Mouse (Mus musculus) CH12.LX (cell line): ENCODE results near the gene Emc10. TPM values are rescaled to one million over a fixed set of nuclear protein-coding genes. Genes with fewer than 3 reads are reported as not detected.

Source experiments
- DNase-seq: peaks from one replicate; pipeline ENCODE4 v3.0.0-alpha.2; 2013; ENCODE audit errors: extremely low read depth
- H3K27ac ChIP-seq: 2 replicates; pipeline ENCODE4 v1.5.1; 2012; ENCODE audit warnings: low read depth, mild to moderate bottlenecking, control low read depth, moderate library complexity; ENCODE audit not compliant: insufficient read depth
- H3K27me3 ChIP-seq: replicated peaks from 2 replicates; pipeline ENCODE3; 2012; ENCODE audit warnings: inconsistent platforms
- H3K36me3 ChIP-seq, 2 experiments: replicated peaks in 1 of 2; 2 replicates each; pipeline versions ENCODE3 to v1.6.1; 2012; ENCODE audit warnings: inconsistent platforms in 1 of 2, low read length in 1 of 2, mild to moderate bottlenecking in 1 of 2, mixed read lengths in 1 of 2, moderate library complexity in 1 of 2; ENCODE audit not compliant: control insufficient read depth in 1 of 2, insufficient read depth in 1 of 2
- H3K4me1 ChIP-seq, 2 experiments: 2 replicates each; pipeline ENCODE4 v1.6.1; 2012; ENCODE audit warnings: inconsistent platforms in 1 of 2, moderate library complexity in 1 of 2; ENCODE audit not compliant: insufficient read depth in 2 of 2, control insufficient read depth in 1 of 2
- H3K4me2 ChIP-seq: 2 replicates; pipeline ENCODE4 v1.6.1; 2012; ENCODE audit warnings: low read depth, mild to moderate bottlenecking, control low read depth; ENCODE audit not compliant: poor library complexity, insufficient read depth, severe bottlenecking
- H3K4me3 ChIP-seq, 3 experiments: fragments of 150-350 bp in 1 of 3; sonication (generic) in 1 of 3; replicated peaks in 1 of 3; 2 replicates each; pipeline versions ENCODE3 to v1.5.1; 2011 to 2012; ENCODE audit warnings: low read depth in 2 of 3, low read length in 2 of 3, mild to moderate bottlenecking in 2 of 3, moderate library complexity in 2 of 3, control low read depth in 1 of 3, improper control_type of control experiment in 1 of 3, inconsistent platforms in 1 of 3, mixed read lengths in 1 of 3; ENCODE audit not compliant: poor library complexity in 1 of 3
- H3K79me2 ChIP-seq: replicated peaks from 2 replicates; pipeline ENCODE4 v1.6.1; 2012; ENCODE audit warnings: mild to moderate bottlenecking, moderate library complexity; ENCODE audit not compliant: control insufficient read depth, poor library complexity, insufficient read depth, severe bottlenecking; ENCODE audit errors: extremely low read depth
- H3K9ac ChIP-seq: 2 replicates; pipeline ENCODE4 v1.6.1; 2012; ENCODE audit warnings: low read depth, mild to moderate bottlenecking, control low read depth, moderate library complexity; ENCODE audit not compliant: insufficient read depth
- H3K9me3 ChIP-seq: replicated peaks from 2 replicates; pipeline ENCODE3; 2012; ENCODE audit warnings: low read length, inconsistent platforms, mixed read lengths
- BHLHE40 ChIP-seq: IDR thresholded peaks from 2 replicates; pipeline ENCODE4 v1.6.1; 2011; ENCODE audit warnings: mild to moderate bottlenecking, low read depth, low read length, improper control_type of control experiment
- CHD1 ChIP-seq: IDR thresholded peaks from 2 replicates; pipeline ENCODE4 v1.6.1; 2012; ENCODE audit warnings: low read depth, low read length, improper control_type of control experiment, inconsistent platforms
- CTCF ChIP-seq, 2 experiments: IDR thresholded peaks in 1 of 2; conservative IDR thresholded peaks in 1 of 2; 2 replicates each; pipeline ENCODE4 v1.5.1; 2011 to 2012; ENCODE audit warnings: low read depth in 2 of 2, low read length in 2 of 2, improper control_type of control experiment in 1 of 2, inconsistent platforms in 1 of 2, mild to moderate bottlenecking in 1 of 2, moderate library complexity in 1 of 2
- E2F4 ChIP-seq: IDR thresholded peaks from 2 replicates; pipeline ENCODE4 v1.6.1; 2011; ENCODE audit warnings: low read depth, low read length, improper control_type of control experiment; ENCODE audit not compliant: insufficient replicate concordance
- ELF1 ChIP-seq: IDR thresholded peaks from 2 replicates; pipeline ENCODE4 v1.6.1; 2014; ENCODE audit warnings: low read depth, mild to moderate bottlenecking, inconsistent platforms, low read length, improper control_type of control experiment
- EP300 ChIP-seq: IDR thresholded peaks from 2 replicates; pipeline ENCODE4 v1.6.1; 2011; ENCODE audit warnings: low read length, improper control_type of control experiment
- GABPA ChIP-seq: IDR thresholded peaks from 2 replicates; pipeline ENCODE4 v1.6.1; 2012; ENCODE audit warnings: low read depth, low read length, improper control_type of control experiment, inconsistent platforms; ENCODE audit not compliant: insufficient replicate concordance
- HCFC1 ChIP-seq: IDR thresholded peaks from 2 replicates; pipeline ENCODE4 v1.6.1; 2012; ENCODE audit warnings: low read depth, mild to moderate bottlenecking, inconsistent platforms, low read length, improper control_type of control experiment
- JUND ChIP-seq: conservative IDR thresholded peaks from 2 replicates; pipeline ENCODE4 v1.6.1; 2011; ENCODE audit warnings: low read depth, low read length, improper control_type of control experiment
- KAT2A ChIP-seq: IDR thresholded peaks from 2 replicates; pipeline ENCODE4 v1.6.1; 2012; ENCODE audit warnings: low read length, improper control_type of control experiment, inconsistent platforms; ENCODE audit not compliant: insufficient replicate concordance
- MAZ ChIP-seq: IDR thresholded peaks from 2 replicates; pipeline ENCODE4 v1.6.1; 2012; ENCODE audit warnings: low read depth, mild to moderate bottlenecking, inconsistent platforms, low read length, improper control_type of control experiment, moderate library complexity
- MEF2A ChIP-seq: IDR thresholded peaks from 2 replicates; pipeline ENCODE4 v1.6.1; 2014; ENCODE audit warnings: low read depth, mild to moderate bottlenecking, inconsistent platforms, low read length, improper control_type of control experiment, borderline replicate concordance
- MYC ChIP-seq: IDR thresholded peaks from 2 replicates; pipeline ENCODE4 v1.6.1; 2011; ENCODE audit warnings: low read depth, mild to moderate bottlenecking, improper control_type of control experiment, low read length
- NELFE ChIP-seq: IDR thresholded peaks from 2 replicates; pipeline ENCODE4 v1.6.1; 2011; ENCODE audit warnings: low read depth, low read length, improper control_type of control experiment
- NRF1 ChIP-seq: IDR thresholded peaks from 2 replicates; pipeline ENCODE4 v1.6.1; 2014; ENCODE audit warnings: low read depth, mild to moderate bottlenecking, inconsistent platforms, low read length, improper control_type of control experiment, moderate library complexity
- POLR2AphosphoS2 ChIP-seq: IDR thresholded peaks from 2 replicates; pipeline ENCODE4 v1.6.1; 2011; ENCODE audit warnings: low read depth, low read length, improper control_type of control experiment
- RAD21 ChIP-seq: IDR thresholded peaks from 2 replicates; pipeline ENCODE4 v1.6.1; 2011; ENCODE audit warnings: low read depth, mild to moderate bottlenecking, low read length, improper control_type of control experiment, moderate library complexity
- RCOR1 ChIP-seq: conservative IDR thresholded peaks from 2 replicates; pipeline ENCODE4 v1.6.1; 2012; ENCODE audit warnings: low read depth, mild to moderate bottlenecking, inconsistent platforms, low read length, improper control_type of control experiment
- SMC3 ChIP-seq: IDR thresholded peaks from 2 replicates; pipeline ENCODE4 v1.6.1; 2011; ENCODE audit warnings: low read depth, low read length, improper control_type of control experiment
- TCF12 ChIP-seq: IDR thresholded peaks from 2 replicates; pipeline ENCODE4 v1.6.1; 2014; ENCODE audit warnings: low read depth, mild to moderate bottlenecking, inconsistent platforms, low read length, improper control_type of control experiment
- UBTF ChIP-seq: IDR thresholded peaks from 2 replicates; pipeline ENCODE4 v1.6.1; 2012; ENCODE audit warnings: low read depth, mild to moderate bottlenecking, inconsistent platforms, low read length, improper control_type of control experiment, moderate library complexity
- ZC3H11A ChIP-seq: IDR thresholded peaks from 2 replicates; pipeline ENCODE4 v1.6.1; 2012; ENCODE audit warnings: low read depth, mild to moderate bottlenecking, inconsistent platforms, low read length, improper control_type of control experiment
- ZNF384 ChIP-seq: IDR thresholded peaks from 2 replicates; pipeline ENCODE4 v1.6.1; 2012; ENCODE audit warnings: low read depth, low read length, improper control_type of control experiment, inconsistent platforms
- dilution Hi-C: fragments of 300-500 bp; cut with MboI; formaldehyde crosslinking; loops from 2 replicates; pipeline ENCODE4 v1.14.3; 2020; ENCODE audit warnings: low sequenced_read_pairs; ENCODE audit not compliant: extremely low pct_unique_long_range_greater_than_20kb, extremely low pct_ligation_motif_present
- in situ Hi-C: fragments of 300-500 bp; cut with MboI; formaldehyde crosslinking; loops from 3 replicates; pipeline ENCODE4 v1.14.3; 2019; ENCODE audit warnings: low sequenced_read_pairs, low pct_ligation_motif_present, low pct_unique_long_range_greater_than_20kb, mixed read lengths
- polyA plus RNA-seq: library from polyadenylated mRNA; unstranded; fragments of >175 nt; gene quantifications from 2 replicates; pipeline ENCODE4 v1.2.1, GENCODE M21; 2012; ENCODE audit warnings: low read depth; ENCODE audit not compliant: insufficient read length
- total RNA-seq, 2 experiments: library from RNA; depleted of rRNA; stranded (reverse); fragments of 300-350 nt in 1 of 2; fragments of >200 nt in 1 of 2; gene quantifications; 2 replicates each; pipeline ENCODE4 v1.2.3; 2012 to 2014

Gene Emc10
- total and polyA plus RNA-seq, 3 experiments, result 14.4 to 49.1 (median 32.4) TPM

DNA sequence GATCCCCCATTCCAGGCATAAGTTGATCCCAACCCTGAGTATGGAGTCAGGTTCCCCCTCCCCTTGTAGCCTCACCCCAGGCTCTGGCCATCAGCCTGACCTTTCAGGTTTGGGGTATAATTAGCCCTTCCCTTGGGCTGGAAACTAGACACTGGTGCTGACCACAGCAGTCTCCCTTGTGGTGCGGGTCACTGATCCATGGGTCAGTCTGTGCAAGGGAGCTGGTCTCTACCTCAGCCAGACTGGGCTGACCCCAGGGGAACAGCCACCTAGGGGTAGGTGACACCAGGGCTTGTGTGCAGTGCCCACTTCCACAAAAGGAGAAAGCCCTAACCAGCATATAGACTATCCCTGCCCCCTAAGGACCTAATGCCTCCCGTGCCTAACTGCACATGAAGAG lies 26.7 kb upstream of the Emc10 start:
- dilution Hi-C loops (no loop called here), in situ Hi-C loops (no loop called here)
- Histone ChIP-seq H3K9ac (no peak overlapping the region), H3K79me2 (no peaks in the 10 kb centered on the region), H3K4me3 (no peak overlapping the region), H3K4me1 (peaks cover 24 to 57% of the 10 kb centered on the region in 2 experiments), H3K27me3 (no peaks in the 10 kb centered on the region), H3K27ac (no peak overlapping the region), H3K9me3 (no peaks in the 10 kb centered on the region), H3K4me2 (no peak overlapping the region), H3K36me3 (peaks cover 11 to 50% of the 10 kb centered on the region in 2 experiments)
- DNase-seq, result no peak
- TF ChIP-seq ZNF384 (no peak), POLR2AphosphoS2 (no peak), UBTF (no peak), MEF2A (no peak), KAT2A (no peak), BHLHE40 (no peak), HCFC1 (no peak), JUND (no peak), RCOR1 (no peak), CTCF (conservative IDR thresholded peaks at IDR 0.05 in 1 of 2, IDR thresholded peaks at IDR 0.05 in 1 of 2; ENCODE audit: low read depth in 2 of 2, low read length in 2 of 2) (no peak)

DNA sequence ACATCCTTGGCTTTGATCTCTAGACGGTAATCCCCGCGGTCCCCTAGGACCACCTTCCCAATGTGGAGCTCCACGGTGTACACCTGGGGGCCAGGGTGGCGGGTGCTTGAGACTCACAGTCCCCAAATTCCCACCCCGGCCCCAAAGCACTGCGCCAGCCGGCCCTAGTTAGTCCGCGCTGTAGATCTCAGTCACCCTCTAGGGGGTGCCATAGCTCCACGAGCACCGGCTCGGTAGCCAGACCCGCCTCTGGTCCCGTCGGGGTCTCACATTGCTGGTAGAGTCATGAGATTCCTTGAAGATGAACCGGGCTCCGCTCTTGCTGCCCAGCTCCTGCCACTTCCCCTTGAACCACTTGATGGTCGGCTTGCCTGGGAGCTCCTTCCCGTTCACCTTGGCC lies 25.4 kb upstream of the Emc10 start:
- Histone ChIP-seq H3K27ac (no peak overlapping the region), H3K4me2 (no peak overlapping the region), H3K36me3 (peaks cover 4 to 48% of the 10 kb centered on the region in 2 experiments), H3K4me1 (peaks cover 17 to 49% of the 10 kb centered on the region in 2 experiments), H3K4me3 (no peak overlapping the region), H3K79me2 (no peaks in the 10 kb centered on the region), H3K9me3 (no peaks in the 10 kb centered on the region), H3K9ac (no peak overlapping the region), H3K27me3 (no peaks in the 10 kb centered on the region)
- dilution Hi-C loops, result no loop called here
- peak; percentile 49 for TF ChIP-seq ZC3H11A
- TF ChIP-seq JUND, result no peak
- no peak for TF ChIP-seq UBTF
- no peak for TF ChIP-seq POLR2AphosphoS2
- TF ChIP-seq TCF12, result no peak
- TF ChIP-seq MAZ, result no peak
- TF ChIP-seq BHLHE40, result no peak
- peak in 1 of 2 experiments; percentile 84; a peak in 2 of 4 replicates for TF ChIP-seq CTCF (conservative IDR thresholded peaks at IDR 0.05 in 1 of 2, IDR thresholded peaks at IDR 0.05 in 1 of 2; ENCODE audit: low read depth in 2 of 2, low read length in 2 of 2)
- no peak for TF ChIP-seq ZNF384
- 0 out of 2 replicates have a peak, but pooled peaks have one; percentile 16 for TF ChIP-seq NELFE
- TF ChIP-seq EP300, result no peak
- TF ChIP-seq ELF1, result no peak
- TF ChIP-seq RAD21, result peak; percentile 81
- no peak for TF ChIP-seq MYC
- TF ChIP-seq SMC3, result peak; percentile 92
- TF ChIP-seq NRF1, result no peak
- no peak for TF ChIP-seq GABPA
- no peak for TF ChIP-seq CHD1
- no peak for TF ChIP-seq E2F4
- peak; percentile 50 for DNase-seq
- in situ Hi-C loops, result no loop called here
